Mouse (Mus musculus) embryo, embryonic 11 days (tissue): Measurements from ENCODE around the gene Iqsec1.

Experiments
- DNase-seq: peaks from one replicate; pipeline ENCODE4 v3.0.0-alpha.2; 2015

Iqsec1 gene

GRCm38 (mm10) chr6:90887024-90887775 is 101.3 kb downstream of the Iqsec1 start:
- DNase-seq: no peak

GRCm38 (mm10) chr6:90885626-90886025 is 102.9 kb downstream of the Iqsec1 start:
- no peak for DNase-seq

- DNase-seq: no peak
Observed at GRCm38 (mm10) chr6:90884631-90885030, 103.9 kb downstream of the Iqsec1 start.

- DNase-seq: no peak
Observed at GRCm38 (mm10) chr6:90880975-90881374, 107.5 kb downstream of the Iqsec1 start.

- DNase-seq: peak; percentile 6
Observed at GRCm38 (mm10) chr6:90880404-90880803, 108.1 kb downstream of the Iqsec1 start.

- DNase-seq: no peak
Observed at GRCm38 (mm10) chr6:90871581-90871980, 116.9 kb downstream of the Iqsec1 start.

- DNase-seq: no peak
Observed at GRCm38 (mm10) chr6:90868033-90868432, 120.5 kb downstream of the Iqsec1 start.

GRCm38 (mm10) chr6:90861370-90861769 is 127.1 kb downstream of the Iqsec1 start:
- DNase-seq: no peak

GRCm38 (mm10) chr6:90857844-90858243 is 130.6 kb downstream of the Iqsec1 start:
- no peak for DNase-seq

- DNase-seq: peak; percentile 53
Observed at GRCm38 (mm10) chr6:90852360-90852759, 136.1 kb downstream of the Iqsec1 start.

GRCm38 (mm10) chr6:90848068-90848467 is 140.4 kb downstream of the Iqsec1 start:
- DNase-seq: no peak

- DNase-seq: no peak
Observed at GRCm38 (mm10) chr6:90847523-90847922, 141.0 kb downstream of the Iqsec1 start.

- no peak for DNase-seq
Observed at GRCm38 (mm10) chr6:90839972-90840371, 148.5 kb downstream of the Iqsec1 start.

- no peak for DNase-seq
Observed at GRCm38 (mm10) chr6:90836749-90837148, 151.7 kb downstream of the Iqsec1 start.

GRCm38 (mm10) chr6:90829536-90829935 is 158.9 kb downstream of the Iqsec1 start:
- no peak for DNase-seq

GRCm38 (mm10) chr6:90825063-90825462 is 163.4 kb downstream of the Iqsec1 start:
- DNase-seq: no peak

- DNase-seq: peak; percentile 50
Observed at GRCm38 (mm10) chr6:90823322-90823721, 165.2 kb downstream of the Iqsec1 start.

- DNase-seq: no peak
Observed at GRCm38 (mm10) chr6:90821916-90822602, 166.4 kb downstream of the Iqsec1 start.

- DNase-seq: no peak
Observed at GRCm38 (mm10) chr6:90819880-90820279, 168.6 kb downstream of the Iqsec1 start.

GRCm38 (mm10) chr6:90818956-90819355 is 169.5 kb downstream of the Iqsec1 start:
- peak; percentile 67 for DNase-seq

GRCm38 (mm10) chr6:90816551-90816950 is 171.9 kb downstream of the Iqsec1 start:
- no peak for DNase-seq

- DNase-seq: no peak
Observed at GRCm38 (mm10) chr6:90815341-90815740, 173.1 kb downstream of the Iqsec1 start.

- DNase-seq: no peak
Observed at GRCm38 (mm10) chr6:90813526-90813925, 175.0 kb downstream of the Iqsec1 start.

GRCm38 (mm10) chr6:90812584-90812983 is 175.9 kb downstream of the Iqsec1 start:
- DNase-seq: no peak
